Mouse (Mus musculus) myocyte (in vitro differentiated cells): ENCODE measurements around the gene B230219D22Rik. TPM values are rescaled to one million over a fixed set of nuclear protein-coding genes. Genes with fewer than 3 reads are reported as not detected.

Source experiments
- H3K27me3 ChIP-seq: one replicate; pipeline ENCODE4 v1.6.1; 2011; ENCODE audit not compliant: control insufficient read depth, insufficient read depth, insufficient read length
- H3K36me3 ChIP-seq: one replicate; pipeline ENCODE4 v1.6.1; 2011; ENCODE audit not compliant: control insufficient read depth, insufficient read depth
- H3K4me2 ChIP-seq: one replicate; pipeline ENCODE4 v1.6.1; 2011; ENCODE audit warnings: low read depth, control low read depth
- H3K4me3 ChIP-seq: one replicate; pipeline ENCODE4 v1.5.1; 2011; ENCODE audit warnings: mild to moderate bottlenecking, control low read depth, moderate library complexity
- H3K79me2 ChIP-seq: one replicate; pipeline ENCODE4 v1.6.1; 2011; ENCODE audit not compliant: control insufficient read depth, insufficient read depth
- H3ac ChIP-seq: one replicate; pipeline ENCODE4 v1.6.1; 2011; ENCODE audit not compliant: control insufficient read depth, insufficient read length
- CEBPB ChIP-seq: IDR thresholded peaks from 2 replicates; pipeline ENCODE4 v1.6.1; 2011; ENCODE audit warnings: mild to moderate bottlenecking, moderate library complexity; ENCODE audit not compliant: poor library complexity, insufficient read depth, severe bottlenecking
- E2F4 ChIP-seq: IDR thresholded peaks from one replicate; pipeline ENCODE4 v1.6.1; 2011; ENCODE audit warnings: mild to moderate bottlenecking, control low read depth, moderate library complexity; ENCODE audit not compliant: insufficient read depth
- MAX ChIP-seq: IDR thresholded peaks from one replicate; pipeline ENCODE4 v1.6.1; 2011; ENCODE audit warnings: low read depth, mild to moderate bottlenecking, control low read depth
- MYOD1 ChIP-seq, 3 experiments: IDR thresholded peaks; one replicate each; pipeline ENCODE4 v1.6.1; 2011; ENCODE audit warnings: control low read depth in 2 of 3, low read depth in 2 of 3, mild to moderate bottlenecking in 2 of 3, moderate library complexity in 1 of 3; ENCODE audit not compliant: insufficient read length in 2 of 3, control insufficient read depth in 1 of 3
- MYOG ChIP-seq, 3 experiments: IDR thresholded peaks; one replicate each; pipeline ENCODE4 v1.6.1; 2011; ENCODE audit warnings: control low read depth in 2 of 3, low read depth in 2 of 3, mild to moderate bottlenecking in 2 of 3; ENCODE audit not compliant: insufficient read length in 2 of 3, control insufficient read depth in 1 of 3, insufficient read depth in 1 of 3
- POLR2A ChIP-seq: IDR thresholded peaks from one replicate; pipeline ENCODE4 v1.6.1; 2011; ENCODE audit warnings: low read depth, mild to moderate bottlenecking, control low read depth, moderate library complexity; ENCODE audit not compliant: insufficient read length
- POLR2AphosphoS2 ChIP-seq: IDR thresholded peaks from one replicate; pipeline ENCODE4 v1.6.1; 2011; ENCODE audit warnings: low read depth, control low read depth; ENCODE audit not compliant: insufficient read length
- REST ChIP-seq: IDR thresholded peaks from one replicate; pipeline ENCODE4 v1.6.1; 2011; ENCODE audit warnings: mild to moderate bottlenecking, control low read depth, moderate library complexity; ENCODE audit not compliant: insufficient read depth, insufficient read length
- SRF ChIP-seq: IDR thresholded peaks from one replicate; pipeline ENCODE4 v1.6.1; 2011; ENCODE audit warnings: low read depth; ENCODE audit not compliant: control insufficient read depth, insufficient read length
- TCF12 ChIP-seq: IDR thresholded peaks from one replicate; pipeline ENCODE4 v1.6.1; 2011; ENCODE audit warnings: mild to moderate bottlenecking, control low read depth; ENCODE audit not compliant: poor library complexity, insufficient read depth, severe bottlenecking
- TCF3 ChIP-seq: IDR thresholded peaks from one replicate; pipeline ENCODE4 v1.6.1; 2011; ENCODE audit warnings: low read depth, control low read depth; ENCODE audit not compliant: insufficient read length
- USF1 ChIP-seq: IDR thresholded peaks from one replicate; pipeline ENCODE4 v1.6.1; 2011; ENCODE audit warnings: low read depth, mild to moderate bottlenecking, control low read depth, moderate library complexity
- polyA plus RNA-seq: library from polyadenylated mRNA; unstranded; fragments of >200 nt; fragmentation: generic; extraction: Trizol; gene quantifications from one replicate; pipeline ENCODE4 v1.2.1, GENCODE M21; 2012; ENCODE audit warnings: missing spikeins

Gene B230219D22Rik
- polyA plus RNA-seq, result 18.2 TPM

- H3K4me3 ChIP-seq, result peak within 1 kb of the TSS; percentile 52
- H3K4me2 ChIP-seq, result peak within 1 kb of the TSS; percentile 93
- no peak for TF ChIP-seq MAX
- peak; percentile 75 for TF ChIP-seq E2F4
- TF ChIP-seq REST, result peak; percentile 30
- TF ChIP-seq MYOD1 (IDR thresholded peaks at IDR 0.05; ENCODE audit: control insufficient read depth in 1 of 3, insufficient read length in 2 of 3, low read depth in 2 of 3), result peak in 2 of 3 experiments; percentile 54 to 67
- TF ChIP-seq TCF12, result no peak
- peak in 1 of 3 experiments; percentile 64 for TF ChIP-seq MYOG (IDR thresholded peaks at IDR 0.05; ENCODE audit: control insufficient read depth in 1 of 3, insufficient read depth in 1 of 3, insufficient read length in 2 of 3, low read depth in 2 of 3)
- no peak for TF ChIP-seq USF1
- TF ChIP-seq SRF, result peak; percentile 57
- TF ChIP-seq CEBPB, result no peak
- peak; percentile 96 for TF ChIP-seq POLR2A
- no peak for TF ChIP-seq TCF3
- peak; percentile 98 for TF ChIP-seq POLR2AphosphoS2
- no peaks in the 10 kb centered on the region for H3K27me3 ChIP-seq
- peaks cover 44% of the 10 kb centered on the region for H3K79me2 ChIP-seq
- H3K36me3 ChIP-seq, result no peaks in the 10 kb centered on the region
- H3ac ChIP-seq, result peak within 1 kb of the TSS; percentile 83
Observed at GRCm38 (mm10) chr13:55692535-55693242, at the start of gene B230219D22Rik. B230219D22Rik (plus strand) TSS chr13:55693124.

- TF ChIP-seq REST, result no peak
- no peak for TF ChIP-seq MYOG (IDR thresholded peaks at IDR 0.05; ENCODE audit: control insufficient read depth in 1 of 3, insufficient read depth in 1 of 3, insufficient read length in 2 of 3, low read depth in 2 of 3)
- Histone ChIP-seq H3K36me3 (peaks cover 43% of the 10 kb centered on the region), H3K4me3 (no peak overlapping the region), H3K79me2 (peaks cover 21% of the 10 kb centered on the region), H3ac (no peak overlapping the region), H3K27me3 (no peaks in the 10 kb centered on the region), H3K4me2 (no peak overlapping the region)
Observed at GRCm38 (mm10) chr13:55644525-55644924, 48.4 kb upstream of the B230219D22Rik start.

GRCm38 (mm10) chr13:55650098-55650497 is 42.8 kb upstream of the B230219D22Rik start:
- no peak overlapping the region for H3K4me3 ChIP-seq
- no peak for TF ChIP-seq MAX
- TF ChIP-seq TCF3, result no peak
- no peak for TF ChIP-seq MYOD1 (IDR thresholded peaks at IDR 0.05; ENCODE audit: control insufficient read depth in 1 of 3, insufficient read length in 2 of 3, low read depth in 2 of 3)
- no peak for TF ChIP-seq MYOG (IDR thresholded peaks at IDR 0.05; ENCODE audit: control insufficient read depth in 1 of 3, insufficient read depth in 1 of 3, insufficient read length in 2 of 3, low read depth in 2 of 3)
- no peak for TF ChIP-seq E2F4
- no peak for TF ChIP-seq TCF12
- no peak for TF ChIP-seq CEBPB
- TF ChIP-seq POLR2AphosphoS2, result no peak
- no peak for TF ChIP-seq POLR2A
- no peak for TF ChIP-seq REST
- TF ChIP-seq USF1, result no peak
- TF ChIP-seq SRF, result no peak
- no peak overlapping the region for H3ac ChIP-seq
- H3K4me2 ChIP-seq, result no peak overlapping the region
- no peaks in the 10 kb centered on the region for H3K27me3 ChIP-seq
- H3K79me2 ChIP-seq, result no peaks in the 10 kb centered on the region
- peaks cover 59% of the 10 kb centered on the region for H3K36me3 ChIP-seq

GRCm38 (mm10) chr13:55650980-55651379 is 41.9 kb upstream of the B230219D22Rik start:
- Histone ChIP-seq H3K27me3 (no peaks in the 10 kb centered on the region), H3ac (no peak overlapping the region), H3K36me3 (peaks cover 57% of the 10 kb centered on the region), H3K4me3 (no peak overlapping the region), H3K79me2 (no peaks in the 10 kb centered on the region), H3K4me2 (no peak overlapping the region)
- TF ChIP-seq POLR2A, result no peak
- TF ChIP-seq CEBPB, result no peak
- TF ChIP-seq E2F4, result no peak
- TF ChIP-seq SRF, result no peak
- TF ChIP-seq MYOG (IDR thresholded peaks at IDR 0.05; ENCODE audit: control insufficient read depth in 1 of 3, insufficient read depth in 1 of 3, insufficient read length in 2 of 3, low read depth in 2 of 3), result no peak
- no peak for TF ChIP-seq USF1
- no peak for TF ChIP-seq MAX
- no peak for TF ChIP-seq REST
- TF ChIP-seq MYOD1 (IDR thresholded peaks at IDR 0.05; ENCODE audit: control insufficient read depth in 1 of 3, insufficient read length in 2 of 3, low read depth in 2 of 3), result no peak

- no peak overlapping the region for H3K4me2 ChIP-seq
- no peak overlapping the region for H3ac ChIP-seq
- peaks cover 49% of the 10 kb centered on the region for H3K36me3 ChIP-seq
- H3K79me2 ChIP-seq, result no peaks in the 10 kb centered on the region
- H3K27me3 ChIP-seq, result no peaks in the 10 kb centered on the region
- no peak overlapping the region for H3K4me3 ChIP-seq
- no peak for TF ChIP-seq REST
- no peak for TF ChIP-seq TCF12
- TF ChIP-seq SRF, result no peak
- TF ChIP-seq CEBPB, result no peak
- no peak for TF ChIP-seq MAX
- no peak for TF ChIP-seq TCF3
- TF ChIP-seq MYOD1 (IDR thresholded peaks at IDR 0.05; ENCODE audit: control insufficient read depth in 1 of 3, insufficient read length in 2 of 3, low read depth in 2 of 3), result no peak
- no peak for TF ChIP-seq E2F4
- TF ChIP-seq MYOG (IDR thresholded peaks at IDR 0.05; ENCODE audit: control insufficient read depth in 1 of 3, insufficient read depth in 1 of 3, insufficient read length in 2 of 3, low read depth in 2 of 3), result no peak
- TF ChIP-seq POLR2A, result no peak
- TF ChIP-seq USF1, result no peak
- TF ChIP-seq POLR2AphosphoS2, result no peak
Observed at GRCm38 (mm10) chr13:55668550-55668949, 24.4 kb upstream of the B230219D22Rik start.
